Mouse (Mus musculus): Measurements from ENCODE around the gene 1190005I06Rik. TPM values are rescaled to one million over a fixed set of nuclear protein-coding genes. Genes with fewer than 3 reads are reported as not detected.
"Not testable (repeated sequence)": the region's sequence is repeated elsewhere in the genome, so short reads cannot be mapped to it uniquely, and the experiment has no call there.

1190005I06Rik gene
- polyA plus RNA-seq, 1 experiment: 2.6 TPM

- TF ChIP-seq CTCF (IDR thresholded peaks at IDR 0.05; ENCODE audit: control insufficient read depth, insufficient read depth, insufficient read length) (peak; percentile 89), CEBPB (IDR thresholded peaks at IDR 0.05; ENCODE audit: low read depth) (no peak), MYOG (IDR thresholded peaks at IDR 0.05; ENCODE audit: control insufficient read depth, extremely low read depth, insufficient read length) (no peak), MAX (IDR thresholded peaks at IDR 0.05) (no peak), MYOD1 (IDR thresholded peaks at IDR 0.05; ENCODE audit: control insufficient read depth, insufficient read length, low read depth) (no peak)
- Histone ChIP-seq H3K4me3 (ENCODE audit: insufficient read depth, poor library complexity, severe bottlenecking) (no peak overlapping the region), H3K79me3 (ENCODE audit: low read depth) (no peaks in the 10 kb centered on the region), H3K36me3 (ENCODE audit: control insufficient read depth, insufficient read depth) (no peaks in the 10 kb centered on the region), H3ac (ENCODE audit: control insufficient read depth, insufficient read length, low read depth) (no peak overlapping the region), H3K27me3 (ENCODE audit: control insufficient read depth, insufficient read depth, insufficient read length) (peaks cover 59% of the 10 kb centered on the region), H3K79me2 (ENCODE audit: control insufficient read depth, insufficient read depth) (no peaks in the 10 kb centered on the region)
These were observed 36.2 kb upstream of the 1190005I06Rik start for GRCm38 (mm10) chr8:120683602-120684001.

DNA sequence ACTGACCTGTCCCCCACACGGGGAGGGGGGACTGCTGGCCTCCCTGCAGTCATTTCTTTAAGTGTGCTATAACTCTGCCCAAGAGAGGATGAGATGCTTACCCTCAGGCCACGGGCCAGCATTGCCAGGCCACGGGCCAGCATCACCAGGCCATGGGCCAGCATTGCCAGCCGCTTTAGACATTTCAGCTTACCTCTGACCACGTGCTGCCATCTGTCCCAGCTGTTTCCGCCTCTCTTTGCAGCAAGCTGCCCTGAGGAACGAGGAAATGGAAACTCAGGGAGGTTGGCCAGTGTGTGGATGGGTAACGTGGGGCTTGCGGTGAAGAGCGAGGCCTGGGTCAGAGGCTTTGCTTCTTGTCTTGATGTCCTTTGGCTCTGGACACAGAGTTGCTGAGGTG, 33.7 kb upstream of the 1190005I06Rik start:
- H3K79me2 ChIP-seq (ENCODE audit: control insufficient read depth, insufficient read depth): no peaks in the 10 kb centered on the region
- TF ChIP-seq FOSL1 (IDR thresholded peaks at IDR 0.05; ENCODE audit: insufficient read depth, low read length, poor library complexity, severe bottlenecking): no peak
- no peak for TF ChIP-seq CEBPB (IDR thresholded peaks at IDR 0.05; ENCODE audit: low read depth)
- TF ChIP-seq MYOD1 (IDR thresholded peaks at IDR 0.05; ENCODE audit: control insufficient read depth, insufficient read length, low read depth): no peak
- no peak for TF ChIP-seq MAX (IDR thresholded peaks at IDR 0.05)
- no peak for TF ChIP-seq MYOG (IDR thresholded peaks at IDR 0.05; ENCODE audit: control insufficient read depth, extremely low read depth, insufficient read length)
- no peak for TF ChIP-seq CTCF (IDR thresholded peaks at IDR 0.05; ENCODE audit: control insufficient read depth, insufficient read depth, insufficient read length)
- no peak for TF ChIP-seq USF1 (IDR thresholded peaks at IDR 0.05; ENCODE audit: low read depth)
- H3K79me3 ChIP-seq (ENCODE audit: low read depth): no peaks in the 10 kb centered on the region

DNA sequence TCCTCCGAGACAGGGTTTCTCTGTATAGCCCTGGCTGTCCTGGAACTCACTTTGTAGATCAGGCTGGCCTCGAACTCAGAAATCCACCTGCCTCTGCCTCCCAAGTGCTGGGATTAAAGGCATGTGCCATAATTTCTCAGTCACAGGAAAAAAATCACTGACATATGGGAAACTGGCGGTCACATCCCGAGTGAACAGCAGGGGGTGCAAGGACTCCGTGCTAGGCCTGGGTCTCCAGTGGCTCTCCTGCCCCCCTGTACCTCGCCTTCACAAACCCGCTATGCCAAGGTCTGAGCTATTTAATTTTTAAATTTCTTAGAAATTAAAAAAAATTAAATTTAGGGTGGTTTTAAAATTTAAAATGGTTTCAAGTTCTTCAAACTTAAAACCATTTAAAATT, 33.0 kb upstream of the 1190005I06Rik start:
- not testable (repeated sequence) for H3ac ChIP-seq (ENCODE audit: control insufficient read depth, insufficient read length, low read depth); H3K79me2 ChIP-seq (ENCODE audit: control insufficient read depth, insufficient read depth); H3K79me3 ChIP-seq (ENCODE audit: low read depth); H3K4me3 ChIP-seq (ENCODE audit: insufficient read depth, poor library complexity, severe bottlenecking); H3K36me3 ChIP-seq (ENCODE audit: control insufficient read depth, insufficient read depth)
- peaks cover 28% of the 10 kb centered on the region for H3K27me3 ChIP-seq (ENCODE audit: control insufficient read depth, insufficient read depth, insufficient read length)
- peak; percentile 36 for TF ChIP-seq CTCF (IDR thresholded peaks at IDR 0.05; ENCODE audit: control insufficient read depth, insufficient read depth, insufficient read length)

More for the DNA sequence above, 33.7 kb upstream of the 1190005I06Rik start:
- no peak overlapping the region for H3ac ChIP-seq (ENCODE audit: control insufficient read depth, insufficient read length, low read depth)
- H3K36me3 ChIP-seq (ENCODE audit: control insufficient read depth, insufficient read depth): no peaks in the 10 kb centered on the region
- peaks cover 34% of the 10 kb centered on the region for H3K27me3 ChIP-seq (ENCODE audit: control insufficient read depth, insufficient read depth, insufficient read length)
- H3K4me3 ChIP-seq (ENCODE audit: insufficient read depth, poor library complexity, severe bottlenecking): no peak overlapping the region

- Histone ChIP-seq H3ac (ENCODE audit: control insufficient read depth, insufficient read length, low read depth) (no peak overlapping the region), H3K27me3 (ENCODE audit: control insufficient read depth, insufficient read depth, insufficient read length) (peaks cover 23% of the 10 kb centered on the region), H3K79me2 (ENCODE audit: control insufficient read depth, insufficient read depth) (no peaks in the 10 kb centered on the region), H3K79me3 (ENCODE audit: low read depth) (no peaks in the 10 kb centered on the region), H3K4me3 (ENCODE audit: insufficient read depth, poor library complexity, severe bottlenecking) (no peak overlapping the region), H3K36me3 (ENCODE audit: control insufficient read depth, insufficient read depth) (no peaks in the 10 kb centered on the region)
- TF ChIP-seq MAX (IDR thresholded peaks at IDR 0.05) (no peak), CEBPB (IDR thresholded peaks at IDR 0.05; ENCODE audit: low read depth) (no peak), MYOD1 (IDR thresholded peaks at IDR 0.05; ENCODE audit: control insufficient read depth, insufficient read length, low read depth) (no peak), MYOG (IDR thresholded peaks at IDR 0.05; ENCODE audit: control insufficient read depth, extremely low read depth, insufficient read length) (no peak), CTCF (IDR thresholded peaks at IDR 0.05; ENCODE audit: control insufficient read depth, insufficient read depth, insufficient read length) (no peak)
These were observed 32.4 kb upstream of the 1190005I06Rik start for GRCm38 (mm10) chr8:120679629-120680387.

- no peak for TF ChIP-seq MAX (IDR thresholded peaks at IDR 0.05)
- TF ChIP-seq CTCF (IDR thresholded peaks at IDR 0.05; ENCODE audit: control insufficient read depth, insufficient read depth, insufficient read length): peak; percentile 75
- H3K79me2 ChIP-seq (ENCODE audit: control insufficient read depth, insufficient read depth): no peaks in the 10 kb centered on the region
- H3ac ChIP-seq (ENCODE audit: control insufficient read depth, insufficient read length, low read depth): no peak overlapping the region
- H3K27me3 ChIP-seq (ENCODE audit: control insufficient read depth, insufficient read depth, insufficient read length): peaks cover 15% of the 10 kb centered on the region
- H3K36me3 ChIP-seq (ENCODE audit: control insufficient read depth, insufficient read depth): peaks cover 9% of the 10 kb centered on the region
- no peaks in the 10 kb centered on the region for H3K79me3 ChIP-seq (ENCODE audit: low read depth)
- no peak overlapping the region for H3K4me3 ChIP-seq (ENCODE audit: insufficient read depth, poor library complexity, severe bottlenecking)
These were observed 31.0 kb upstream of the 1190005I06Rik start for GRCm38 (mm10) chr8:120678447-120678846.

GRCm38 (mm10) chr8:120675718-120676117, 28.3 kb upstream of the 1190005I06Rik start:
- Histone ChIP-seq H3K79me3 (ENCODE audit: low read depth) (peaks cover 6% of the 10 kb centered on the region), H3K79me2 (ENCODE audit: control insufficient read depth, insufficient read depth) (peaks cover 21% of the 10 kb centered on the region), H3K36me3 (ENCODE audit: control insufficient read depth, insufficient read depth) (peaks cover 36% of the 10 kb centered on the region), H3ac (ENCODE audit: control insufficient read depth, insufficient read length, low read depth) (no peak overlapping the region), H3K27me3 (ENCODE audit: control insufficient read depth, insufficient read depth, insufficient read length) (no peaks in the 10 kb centered on the region), H3K4me3 (ENCODE audit: insufficient read depth, poor library complexity, severe bottlenecking) (no peak overlapping the region)
- TF ChIP-seq CEBPB (IDR thresholded peaks at IDR 0.05; ENCODE audit: low read depth) (no peak), CTCF (IDR thresholded peaks at IDR 0.05; ENCODE audit: control insufficient read depth, insufficient read depth, insufficient read length) (no peak), MYOD1 (IDR thresholded peaks at IDR 0.05; ENCODE audit: control insufficient read depth, insufficient read length, low read depth) (no peak), MAX (IDR thresholded peaks at IDR 0.05) (no peak), FOSL1 (IDR thresholded peaks at IDR 0.05; ENCODE audit: insufficient read depth, low read length, poor library complexity, severe bottlenecking) (no peak), MYOG (IDR thresholded peaks at IDR 0.05; ENCODE audit: control insufficient read depth, extremely low read depth, insufficient read length) (no peak), USF1 (IDR thresholded peaks at IDR 0.05; ENCODE audit: low read depth) (no peak)

Data from C2C12 (cell line).